Mouse (Mus musculus) embryonic fibroblast, embryonic 13.5 days (primary cell): ENCODE measurements at regions not wholly inside any gene's neighbourhood (a gene's known extent, or its start where the extent isn't known, plus 50 kb on each side); places are given as distances from the start of the nearest gene placed in this dataset.

Source experiments
- H3K27ac ChIP-seq: 2 replicates; pipeline ENCODE4 v1.5.1; 2012; ENCODE audit warnings: low read length, control low read depth, inconsistent platforms; ENCODE audit not compliant: insufficient read depth
- H3K4me1 ChIP-seq: 2 replicates; pipeline ENCODE4 v1.6.1; 2011; ENCODE audit warnings: low read length; ENCODE audit not compliant: control insufficient read depth, insufficient read depth
- H3K4me3 ChIP-seq: 2 replicates; pipeline ENCODE4 v1.5.1; 2011; ENCODE audit warnings: mild to moderate bottlenecking, control low read depth, low read length; ENCODE audit not compliant: insufficient read depth
- CTCF ChIP-seq: IDR thresholded peaks from 2 replicates; pipeline ENCODE4 v1.5.1; 2011; ENCODE audit warnings: mild to moderate bottlenecking, control low read depth, low read length, moderate library complexity, borderline replicate concordance; ENCODE audit not compliant: insufficient read depth
- POLR2A ChIP-seq: IDR thresholded peaks from 2 replicates; pipeline ENCODE4 v1.6.1; 2011; ENCODE audit warnings: low read depth, mild to moderate bottlenecking, control low read depth, low read length, moderate library complexity

- TF ChIP-seq POLR2A (no peak), CTCF (no peak)
- Histone ChIP-seq H3K27ac (no peak overlapping the region), H3K4me1 (no peaks in the 10 kb centered on the region), H3K4me3 (no peak overlapping the region)
These were observed 278.6 kb downstream of the Gm21863 start for GRCm38 (mm10) chr12:20232746-20233453.

- no peak overlapping the region for H3K4me3 ChIP-seq
- no peak for TF ChIP-seq CTCF
- no peak for TF ChIP-seq POLR2A
- H3K27ac ChIP-seq: no peak overlapping the region
- H3K4me1 ChIP-seq: no peaks in the 10 kb centered on the region
These were observed 279.1 kb downstream of the Gm21863 start for GRCm38 (mm10) chr12:20233454-20233831.

GRCm38 (mm10) chr12:20233871-20234307, 279.6 kb downstream of the Gm21863 start:
- Histone ChIP-seq H3K4me1 (no peaks in the 10 kb centered on the region), H3K4me3 (no peak overlapping the region), H3K27ac (no peak overlapping the region)
- TF ChIP-seq POLR2A: no peak
- TF ChIP-seq CTCF: no peak
